Mouse (Mus musculus) hindbrain, embryonic 11.5 days (tissue): ENCODE measurements at regions not wholly inside any gene's neighbourhood (a gene's known extent, or its start where the extent isn't known, plus 50 kb on each side); places are given as distances from the start of the nearest gene placed in this dataset.

Experiments used
- ATAC-seq: fragments of 200-750 bp; cut with Nextera tagmentation; 2 replicates; pipeline ENCODE4 v1.8.0; 2017; ENCODE audit warnings: mild to moderate bottlenecking, moderate TSS enrichment, moderate library complexity; ENCODE audit not compliant: low FRiP score
- DNase-seq: peaks from one replicate; pipeline ENCODE4 v3.0.0-alpha.2; 2015; ENCODE audit warnings: low spot score
- H3K27ac ChIP-seq: fragments of 300-500 bp; sonication (generic); 2 replicates; pipeline ENCODE4 v1.5.1; 2014; ENCODE audit warnings: mild to moderate bottlenecking, low read depth, low read length
- H3K27me3 ChIP-seq: fragments of 300-500 bp; sonication (generic); 2 replicates; pipeline ENCODE4 v1.6.1; 2014; ENCODE audit warnings: mild to moderate bottlenecking, low read length, moderate library complexity, mixed read lengths; ENCODE audit not compliant: control insufficient read depth, insufficient read depth
- H3K36me3 ChIP-seq: fragments of 300-500 bp; sonication (generic); 2 replicates; pipeline ENCODE4 v1.6.1; 2014; ENCODE audit warnings: mild to moderate bottlenecking, low read length, moderate library complexity, mixed read lengths; ENCODE audit not compliant: control insufficient read depth, insufficient read depth
- H3K4me1 ChIP-seq: fragments of 300-500 bp; sonication (generic); replicated peaks from 2 replicates; pipeline ENCODE4 v1.6.1; 2014; ENCODE audit warnings: low read length, mixed read lengths; ENCODE audit not compliant: control insufficient read depth, insufficient read depth
- H3K4me2 ChIP-seq: fragments of 300-500 bp; sonication (generic); replicated peaks from 2 replicates; pipeline ENCODE4 v1.6.1; 2014; ENCODE audit warnings: mild to moderate bottlenecking, low read depth, low read length
- H3K4me3 ChIP-seq: fragments of 300-500 bp; sonication (generic); 2 replicates; pipeline ENCODE4 v1.5.1; 2014; ENCODE audit warnings: low read depth, low read length
- H3K9ac ChIP-seq: fragments of 300-500 bp; sonication (generic); 2 replicates; pipeline ENCODE4 v1.6.1; 2014; ENCODE audit warnings: low read depth, low read length
- H3K9me3 ChIP-seq: fragments of 300-500 bp; sonication (generic); 2 replicates; pipeline ENCODE4 v1.6.1; 2016; ENCODE audit warnings: low read length; ENCODE audit not compliant: control insufficient read depth
- WGBS: fragments of 180-500 bp; shearing (Covaris S2); extraction: QIAGEN DNeasy Blood & Tissue Kit; methylation state at CpG from one replicate; pipeline ENCODE4 v1.1.7; 2014; 5-methylcytosine and 5-hydroxymethylcytosine counted together

DNA sequence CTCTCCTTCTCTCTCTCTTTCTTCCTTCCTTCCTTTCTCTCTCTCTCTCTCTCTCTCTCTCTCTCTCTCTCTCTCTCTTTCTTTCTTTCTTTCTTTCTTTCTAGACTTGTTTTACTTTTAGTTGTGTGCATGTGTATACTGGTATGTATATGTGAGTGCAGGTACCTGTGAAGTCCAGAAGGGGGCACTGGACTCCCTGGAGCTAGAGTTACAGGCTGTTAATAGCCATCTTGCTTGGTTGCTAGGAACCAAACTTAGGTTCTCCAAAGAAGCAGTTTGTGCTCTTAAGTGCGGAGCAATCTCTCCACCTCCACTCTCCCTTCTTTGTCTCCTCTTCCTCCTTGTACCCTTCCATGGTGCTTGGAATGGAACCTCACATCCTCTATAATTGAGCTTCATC is 77.2 kb downstream of the Gm10604 start:
- Histone ChIP-seq H3K9ac (no peak overlapping the region), H3K9me3 (no peaks in the 10 kb centered on the region), H3K27me3 (no peaks in the 10 kb centered on the region), H3K36me3 (no peaks in the 10 kb centered on the region), H3K4me2 (no peak overlapping the region), H3K27ac (no peak overlapping the region), H3K4me3 (no peak overlapping the region), H3K4me1 (no peaks in the 10 kb centered on the region)
- whole genome bisulfite sequencing: 96% methylated on average over 1 of the region's 1 CpGs
- ATAC-seq: no peak
- DNase-seq: no peak

DNA sequence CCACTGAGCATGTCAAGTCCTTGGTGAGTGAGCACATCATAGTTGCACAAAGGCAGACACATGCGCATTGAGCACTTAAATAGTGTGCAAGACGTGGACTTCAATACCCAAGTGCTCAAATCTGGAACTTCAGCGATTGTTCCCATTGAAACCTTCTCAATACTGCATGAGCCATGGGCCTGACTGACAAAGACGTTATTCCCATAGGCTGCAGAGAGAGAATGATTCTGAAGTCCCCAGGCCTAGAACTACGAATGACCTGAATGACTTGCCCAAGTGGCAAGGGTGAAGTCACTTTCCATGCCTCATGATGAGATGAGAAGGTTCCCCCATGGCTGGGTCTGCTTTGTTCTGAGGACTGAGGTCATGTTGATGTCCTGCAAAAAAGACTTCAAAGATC is 77.7 kb downstream of the Gm10604 start:
- Histone ChIP-seq H3K4me1 (no peaks in the 10 kb centered on the region), H3K4me3 (no peak overlapping the region), H3K4me2 (no peak overlapping the region), H3K27ac (no peak overlapping the region), H3K9ac (no peak overlapping the region), H3K9me3 (no peaks in the 10 kb centered on the region), H3K27me3 (no peaks in the 10 kb centered on the region), H3K36me3 (no peaks in the 10 kb centered on the region)
- no peak for DNase-seq
- whole genome bisulfite sequencing: 89% methylated on average over 5 of the region's 5 CpGs
- no peak for ATAC-seq

DNA sequence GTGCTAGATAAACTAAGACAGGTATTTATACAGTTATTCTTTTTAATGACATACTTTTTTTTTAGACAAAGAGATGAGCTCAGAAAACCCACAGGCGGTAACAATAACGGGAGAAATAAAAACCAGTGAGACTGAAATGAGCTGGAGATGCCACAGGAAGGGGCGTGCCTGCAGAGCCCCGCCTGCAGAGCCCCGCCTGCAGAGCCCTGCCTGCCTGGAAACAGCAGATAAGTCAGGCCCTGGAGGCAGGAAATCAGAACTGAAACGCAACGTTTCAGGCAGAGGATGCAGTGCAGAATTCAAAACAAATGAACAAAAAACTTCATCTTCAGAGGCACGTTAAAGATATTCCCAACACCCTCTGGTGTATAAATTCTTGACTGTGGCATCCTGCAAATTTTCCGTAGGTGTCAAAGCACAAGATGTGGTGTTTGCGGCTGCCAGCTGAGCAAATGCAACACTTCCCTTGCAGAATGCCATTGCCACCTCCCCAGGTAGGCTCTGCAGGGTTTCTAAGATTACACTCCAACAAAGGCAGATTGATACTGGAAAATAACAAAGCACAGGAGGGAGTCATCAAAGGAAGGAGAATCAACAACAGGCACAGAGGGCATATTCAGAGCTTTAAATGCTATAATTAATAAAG is 81.0 kb downstream of the Gm10604 start:
- Histone ChIP-seq H3K4me2 (no peak overlapping the region), H3K36me3 (no peaks in the 10 kb centered on the region), H3K4me1 (no peaks in the 10 kb centered on the region), H3K27me3 (no peaks in the 10 kb centered on the region), H3K4me3 (no peak overlapping the region), H3K9ac (no peak overlapping the region), H3K9me3 (no peaks in the 10 kb centered on the region), H3K27ac (no peak overlapping the region)
- 16% methylated on average over 10 of the region's 10 CpGs for WGBS
- DNase-seq: peak; percentile 31
- ATAC-seq: no peak

DNA sequence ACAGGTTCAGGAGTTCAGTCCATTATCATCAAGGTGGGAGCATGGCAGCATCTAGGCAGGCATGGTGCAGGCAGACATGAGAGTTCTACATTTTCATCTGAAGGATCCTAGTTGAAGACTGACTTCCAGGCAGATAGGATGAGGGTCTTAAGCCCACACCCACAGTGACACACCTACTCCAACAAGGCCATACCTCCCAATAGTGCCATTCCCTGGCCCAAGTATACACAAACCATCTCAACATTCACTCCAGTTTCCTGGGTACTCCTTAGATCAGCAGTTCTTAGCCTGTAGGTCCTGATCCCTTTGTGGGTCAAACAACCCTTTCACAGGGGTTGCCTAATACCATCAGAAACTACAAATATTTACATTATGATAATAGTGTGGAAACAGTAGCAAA is 83.8 kb downstream of the Gm10604 start:
- no peaks in the 10 kb centered on the region for H3K4me1 ChIP-seq
- H3K27me3 ChIP-seq: no peaks in the 10 kb centered on the region
- no peak overlapping the region for H3K9ac ChIP-seq
- DNase-seq (no peak), ATAC-seq (no peak)
- H3K36me3 ChIP-seq: no peaks in the 10 kb centered on the region
- no peaks in the 10 kb centered on the region for H3K9me3 ChIP-seq
- H3K27ac ChIP-seq: no peak overlapping the region
- no peak overlapping the region for H3K4me2 ChIP-seq
- H3K4me3 ChIP-seq: no peak overlapping the region

DNA sequence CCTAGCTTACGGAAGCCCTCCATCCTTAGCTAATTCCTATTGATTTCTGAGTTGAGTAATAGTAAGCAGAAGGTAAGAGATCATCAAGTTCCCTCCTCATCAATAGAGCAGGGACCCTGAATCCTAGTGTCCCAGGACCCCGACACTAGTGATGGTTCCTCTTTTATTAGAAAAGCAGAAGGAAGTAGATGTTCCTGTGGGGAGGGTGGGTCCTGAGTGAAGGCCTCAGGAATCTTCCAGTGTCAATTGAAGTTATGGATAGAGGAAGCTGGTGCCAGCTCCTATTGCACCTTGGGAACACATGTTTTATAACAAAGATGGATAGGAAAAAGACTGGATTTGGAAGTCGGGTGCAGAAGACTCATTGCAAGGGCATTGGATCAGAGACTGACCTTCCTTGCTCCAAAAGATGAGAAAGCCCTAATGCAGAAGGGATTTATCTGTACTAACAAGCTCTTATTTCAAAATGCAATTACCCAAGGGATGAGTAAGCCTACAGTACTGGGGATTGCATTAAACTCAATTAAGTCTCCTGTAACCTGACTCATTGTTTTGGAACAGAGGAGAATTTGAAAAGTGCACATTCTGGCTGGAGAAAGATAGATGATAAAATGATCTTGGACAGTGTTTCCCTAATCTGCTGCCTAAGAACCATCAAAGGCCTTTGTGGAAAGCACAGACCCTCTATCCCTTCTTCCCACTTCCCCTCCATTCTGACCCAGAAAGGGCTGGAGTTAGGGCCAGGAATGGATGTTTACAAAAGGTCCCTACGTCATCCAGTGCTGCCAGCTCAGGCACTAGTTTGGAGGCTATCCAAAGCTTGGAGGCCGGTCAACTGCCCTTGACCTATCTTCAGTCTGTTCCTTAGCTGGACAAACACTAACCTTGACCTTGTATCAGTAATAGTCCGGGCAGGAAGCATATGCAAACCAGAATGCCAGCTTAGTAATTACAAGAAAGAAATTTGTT is 84.9 kb downstream of the Gm10604 start:
- Histone ChIP-seq H3K4me3 (no peak overlapping the region), H3K36me3 (no peaks in the 10 kb centered on the region), H3K9me3 (no peaks in the 10 kb centered on the region), H3K9ac (no peak overlapping the region), H3K4me2 (no peak overlapping the region), H3K27ac (no peak overlapping the region), H3K27me3 (no peaks in the 10 kb centered on the region), H3K4me1 (no peaks in the 10 kb centered on the region)
- 87% methylated on average over 6 of the region's 6 CpGs for WGBS
- ATAC-seq: no peak
- no peak for DNase-seq

DNA sequence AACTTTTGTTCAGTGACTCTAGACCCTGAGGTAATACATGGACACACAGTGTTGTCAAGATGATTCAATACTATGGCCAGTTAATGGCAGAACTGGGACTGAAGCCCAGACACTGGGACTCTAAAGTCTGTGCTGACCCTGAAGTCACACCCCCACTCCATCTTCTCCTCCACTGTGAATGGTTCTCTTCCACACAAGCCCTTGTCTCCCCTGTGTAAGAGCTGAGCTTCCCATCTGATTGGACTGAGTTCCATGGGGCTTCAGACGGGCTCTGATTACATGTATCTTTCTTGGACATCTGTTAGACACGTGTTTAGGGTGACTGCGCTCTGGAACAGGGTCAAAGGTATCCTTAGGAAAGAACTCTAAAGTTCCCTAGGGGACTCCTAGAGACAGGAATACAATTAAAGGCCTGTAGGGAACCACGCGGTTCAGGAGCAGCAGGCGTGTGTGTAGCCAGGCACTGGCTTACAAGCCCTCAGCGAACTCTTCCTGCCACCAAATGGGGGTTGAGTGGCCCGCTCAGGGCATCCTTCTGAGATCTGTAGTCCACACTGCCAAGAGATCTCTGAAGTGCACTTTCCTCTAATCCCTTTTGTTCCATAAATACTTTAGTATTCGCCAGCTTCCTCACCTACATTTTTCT is 87.4 kb downstream of the Gm10604 start:
- Histone ChIP-seq H3K27ac (no peak overlapping the region), H3K36me3 (no peaks in the 10 kb centered on the region), H3K4me1 (no peaks in the 10 kb centered on the region), H3K4me2 (no peak overlapping the region), H3K4me3 (no peak overlapping the region), H3K9me3 (no peaks in the 10 kb centered on the region), H3K9ac (no peak overlapping the region), H3K27me3 (no peaks in the 10 kb centered on the region)
- WGBS: 62% methylated on average over 9 of the region's 9 CpGs
- DNase-seq (no peak), ATAC-seq (no peak)

DNA sequence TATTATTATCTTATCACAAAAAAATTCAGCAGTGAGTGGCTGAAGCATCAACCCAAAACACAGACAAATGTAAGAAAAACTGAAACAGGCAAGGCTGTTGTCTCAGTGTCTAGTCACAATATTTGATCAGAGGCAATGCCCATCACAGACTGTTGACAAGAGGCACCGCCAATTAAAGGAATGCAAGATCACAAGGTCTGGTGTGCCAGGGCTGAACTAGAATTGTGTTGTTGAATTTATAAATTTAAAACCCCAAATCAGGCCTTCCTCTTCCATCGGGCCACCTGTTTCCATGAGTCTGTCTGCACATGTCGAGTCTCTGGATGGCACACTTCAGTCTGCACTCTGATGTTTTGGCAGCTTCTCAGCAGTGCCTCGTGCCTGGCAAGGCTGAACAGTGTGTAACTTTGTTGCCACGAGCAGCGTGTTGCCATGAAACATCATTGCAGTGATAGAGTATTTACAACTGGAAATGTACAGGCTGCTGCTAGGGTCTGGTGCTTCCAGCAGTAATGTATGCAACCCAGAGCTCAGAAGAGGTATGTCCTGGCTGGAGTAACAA is 91.9 kb downstream of the Gm10604 start:
- Histone ChIP-seq H3K4me1 (no peaks in the 10 kb centered on the region), H3K36me3 (no peaks in the 10 kb centered on the region), H3K4me2 (no peak overlapping the region), H3K4me3 (no peak overlapping the region), H3K9ac (no peak overlapping the region), H3K27me3 (no peaks in the 10 kb centered on the region), H3K9me3 (no peaks in the 10 kb centered on the region), H3K27ac (no peak overlapping the region)
- 84% methylated on average over 6 of the region's 6 CpGs for WGBS
- no peak for ATAC-seq
- no peak for DNase-seq

DNA sequence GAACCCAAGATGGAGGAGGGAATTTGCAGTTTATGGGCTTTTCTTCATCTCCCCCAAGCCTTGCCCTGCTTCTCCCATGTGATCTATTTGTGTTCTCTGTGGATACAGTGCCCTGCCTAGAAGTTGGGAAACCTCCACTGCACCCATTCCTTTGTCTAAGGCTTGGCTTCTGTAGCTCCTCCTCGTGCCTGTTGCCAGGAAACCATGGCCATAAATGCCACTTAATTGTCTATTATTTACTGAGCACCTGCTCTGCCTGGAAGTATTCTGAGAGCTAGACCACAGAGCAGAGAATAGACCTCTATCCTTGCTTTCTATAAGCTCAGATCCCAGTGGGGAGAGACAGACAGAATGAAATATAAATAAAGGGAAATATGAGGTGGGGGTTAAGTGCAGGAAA is 93.7 kb downstream of the Gm10604 start:
- Histone ChIP-seq H3K9me3 (no peaks in the 10 kb centered on the region), H3K36me3 (no peaks in the 10 kb centered on the region), H3K27me3 (no peaks in the 10 kb centered on the region), H3K4me1 (no peaks in the 10 kb centered on the region), H3K4me2 (no peak overlapping the region), H3K27ac (no peak overlapping the region), H3K9ac (no peak overlapping the region), H3K4me3 (no peak overlapping the region)
- DNase-seq (no peak), ATAC-seq (peak; percentile 22; the same call in 1 of the 2 replicates)
- WGBS: 18% methylated on average over 1 of the region's 1 CpGs
